Mouse (Mus musculus): Measurements from ENCODE around the gene Lrmda.

DNA sequence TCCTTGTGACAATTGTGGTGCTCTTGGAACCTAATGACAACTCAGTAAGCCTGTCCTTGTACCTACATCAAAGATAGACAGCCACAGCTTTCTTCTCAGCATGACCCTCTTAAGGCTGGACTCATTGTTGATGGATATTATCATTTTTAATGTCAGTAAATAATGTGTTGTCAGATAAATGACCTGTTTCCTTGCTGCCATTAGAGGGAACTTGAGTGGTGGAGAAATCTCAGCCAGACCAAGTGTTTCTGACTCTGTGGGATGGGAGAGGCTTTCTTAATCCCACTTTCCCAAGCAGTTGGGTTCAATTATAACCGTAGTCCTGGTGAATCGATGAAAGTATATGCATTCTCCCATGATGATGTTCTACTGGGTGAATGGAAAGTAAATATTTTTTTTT, 668.9 kb downstream of the Lrmda start:
- no peak for TF ChIP-seq CTCF (conservative IDR thresholded peaks at IDR 0.05; ENCODE audit: low read length)
- TF ChIP-seq POU5F1 (IDR thresholded peaks at IDR 0.05; ENCODE audit: borderline replicate concordance, low read length), result no peak
